Mouse (Mus musculus): ENCODE measurements around the gene Mpped2.

The Mpped2 gene

GRCm38 (mm10) chr2:106855623-106856350 is 162.7 kb downstream of the Mpped2 start:
- no peak for DNase-seq (ENCODE audit: low spot score in 2 of 2)

GRCm38 (mm10) chr2:106856361-106856961 is 163.4 kb downstream of the Mpped2 start:
- DNase-seq (ENCODE audit: low spot score in 2 of 2): no peak

- DNase-seq (ENCODE audit: low spot score in 2 of 2): no peak
These were observed 164.2 kb downstream of the Mpped2 start for GRCm38 (mm10) chr2:106857258-106857657.

GRCm38 (mm10) chr2:106857711-106858110 is 164.6 kb downstream of the Mpped2 start:
- DNase-seq (ENCODE audit: low spot score in 2 of 2): no peak

- no peak for DNase-seq (ENCODE audit: low spot score in 2 of 2)
These were observed 168.0 kb downstream of the Mpped2 start for GRCm38 (mm10) chr2:106860856-106861679.

- no peak for DNase-seq (ENCODE audit: low spot score in 2 of 2)
These were observed 170.1 kb downstream of the Mpped2 start for GRCm38 (mm10) chr2:106863050-106863653.

GRCm38 (mm10) chr2:106865148-106865786 is 172.2 kb downstream of the Mpped2 start:
- DNase-seq (ENCODE audit: low spot score in 2 of 2): no peak

GRCm38 (mm10) chr2:106866303-106866702 is 173.2 kb downstream of the Mpped2 start:
- no peak for DNase-seq (ENCODE audit: low spot score in 2 of 2)

GRCm38 (mm10) chr2:106870886-106871285 is 177.8 kb downstream of the Mpped2 start:
- DNase-seq (ENCODE audit: low spot score in 2 of 2): no peak

GRCm38 (mm10) chr2:106873166-106873565 is 180.1 kb downstream of the Mpped2 start:
- DNase-seq (ENCODE audit: low spot score in 2 of 2): no peak

- no peak for DNase-seq (ENCODE audit: low spot score in 2 of 2)
These were observed 190.3 kb downstream of the Mpped2 start for GRCm38 (mm10) chr2:106883390-106883789.

GRCm38 (mm10) chr2:106888174-106888573 is 195.1 kb downstream of the Mpped2 start:
- no peak for DNase-seq (ENCODE audit: low spot score in 2 of 2)

GRCm38 (mm10) chr2:106889297-106890000 is 196.4 kb downstream of the Mpped2 start:
- DNase-seq (ENCODE audit: low spot score in 2 of 2): no peak

- no peak for DNase-seq (ENCODE audit: low spot score in 2 of 2)
These were observed 200.3 kb downstream of the Mpped2 start for GRCm38 (mm10) chr2:106893376-106893775.

- no peak for DNase-seq (ENCODE audit: low spot score in 2 of 2)
These were observed 202.4 kb downstream of the Mpped2 start for GRCm38 (mm10) chr2:106895326-106896023.

GRCm38 (mm10) chr2:106896024-106896384 is 202.9 kb downstream of the Mpped2 start:
- no peak for DNase-seq (ENCODE audit: low spot score in 2 of 2)

GRCm38 (mm10) chr2:106911951-106912480 is 218.9 kb downstream of the Mpped2 start:
- DNase-seq (ENCODE audit: low spot score in 2 of 2): no peak
